Mouse (Mus musculus) c-Kit-positive CD71-positive TER-119-negative erythroid progenitor cells, embryonic 14.5 days (primary cell): ENCODE measurements around the gene Clcnka.

Experiments
- DNase-seq: peaks from one replicate; pipeline ENCODE4 v3.0.0-alpha.2; 2013; ENCODE audit warnings: low read depth

The Clcnka gene

DNA sequence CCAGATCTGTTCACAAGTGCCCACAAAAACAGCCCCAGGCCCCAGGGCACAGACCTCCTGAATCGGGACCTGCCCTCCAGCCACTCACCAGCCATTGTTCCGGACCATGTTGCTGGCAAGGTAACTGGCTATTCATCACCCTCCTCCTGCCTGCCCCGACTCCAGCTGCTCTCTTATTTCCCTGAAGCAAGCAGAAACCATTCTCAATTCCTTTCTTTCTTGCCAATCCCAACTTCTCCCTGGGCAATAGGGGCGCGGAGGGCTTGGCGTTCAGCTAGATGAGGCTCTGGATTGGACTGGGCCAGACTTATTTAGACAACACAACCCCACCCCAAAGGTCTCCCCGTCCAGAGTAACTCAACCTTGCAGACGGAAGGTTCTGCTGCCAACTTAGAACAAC lies 18.9 kb downstream of the Clcnka start:
- DNase-seq, result no peak

DNA sequence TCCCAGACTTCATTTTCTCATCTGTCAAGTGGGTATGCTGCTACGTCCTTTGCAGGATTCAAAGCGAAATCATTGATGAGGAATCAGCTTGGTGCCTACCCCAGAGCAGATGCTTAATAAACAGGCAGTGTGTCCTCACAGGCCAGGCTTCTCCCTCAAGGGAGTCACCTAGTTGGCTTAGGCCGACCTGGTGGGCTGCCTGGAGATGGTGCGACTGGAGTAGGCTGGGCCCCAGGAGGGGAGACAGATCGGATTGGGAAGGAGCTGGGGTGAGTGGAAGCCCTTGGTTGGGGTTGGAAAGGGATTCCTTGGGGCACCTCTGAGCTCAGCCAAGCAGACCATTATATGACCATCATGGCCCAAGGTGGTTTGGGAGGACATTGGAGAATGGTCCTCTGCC lies 26.1 kb downstream of the Clcnka start:
- no peak for DNase-seq

DNA sequence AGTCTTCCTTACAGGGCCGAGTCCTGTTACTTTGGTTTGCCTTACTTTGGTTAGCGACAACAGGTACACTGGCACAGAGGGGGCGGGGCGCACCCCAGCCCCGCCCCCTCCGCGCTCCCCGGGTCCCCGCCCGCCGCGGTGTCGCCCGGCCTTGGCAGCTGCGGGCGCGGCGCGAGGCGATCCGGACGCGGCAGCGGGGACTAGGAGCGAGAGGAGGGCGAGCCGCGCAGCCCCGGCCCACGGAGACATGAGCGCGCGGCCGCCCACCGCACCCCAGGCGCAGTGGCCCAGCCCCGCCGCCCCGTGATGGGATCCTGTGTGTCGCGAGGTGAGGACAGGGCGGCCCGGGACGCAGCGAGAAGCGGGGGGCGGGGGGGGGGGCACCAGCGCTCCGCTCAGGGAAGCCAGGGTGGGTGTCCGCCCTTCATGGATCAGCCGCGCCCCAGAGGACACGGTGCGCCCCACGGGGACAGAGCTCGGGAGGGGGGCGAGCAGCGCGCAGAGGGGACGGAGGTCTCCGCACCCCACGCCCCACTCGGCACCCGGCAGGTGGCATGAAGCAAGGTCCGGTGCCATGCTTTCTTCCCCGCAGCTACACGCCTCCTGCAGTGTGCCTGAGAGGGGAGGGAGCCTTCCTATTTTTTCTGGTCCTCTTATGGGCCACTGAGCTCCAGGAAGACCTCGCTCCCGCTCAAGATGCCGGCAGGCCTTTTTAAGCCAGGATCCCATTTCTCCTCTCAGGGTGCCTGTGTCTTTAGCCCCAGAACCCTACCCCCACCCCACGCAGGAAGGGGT lies 30.3 kb downstream of the Clcnka start, which contains the start of gene Fam131c:
TSS of gene Fam131c (plus strand) at position 224 of the 795 bp plus-strand sequence.
- no peak for DNase-seq

DNA sequence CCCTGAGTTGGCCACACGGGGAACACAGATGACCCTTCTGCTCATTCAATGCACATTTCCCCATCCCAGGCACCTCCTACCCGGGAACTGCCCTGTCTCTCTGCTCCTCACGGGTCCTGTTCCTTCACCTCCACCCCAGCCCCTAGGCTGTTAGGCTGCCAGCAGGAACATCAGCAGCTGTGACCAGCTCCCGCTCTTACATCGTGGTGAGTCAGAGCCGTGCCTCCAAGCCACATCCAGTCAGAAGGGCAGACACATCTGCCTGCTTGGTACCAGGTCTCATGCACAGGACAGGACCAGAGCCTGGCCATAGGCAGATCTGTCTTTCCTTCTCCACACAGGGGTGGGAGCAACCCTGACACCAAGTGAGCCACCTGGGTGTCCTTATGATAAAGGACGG lies 32.6 kb downstream of the Clcnka start:
- DNase-seq, result no peak

DNA sequence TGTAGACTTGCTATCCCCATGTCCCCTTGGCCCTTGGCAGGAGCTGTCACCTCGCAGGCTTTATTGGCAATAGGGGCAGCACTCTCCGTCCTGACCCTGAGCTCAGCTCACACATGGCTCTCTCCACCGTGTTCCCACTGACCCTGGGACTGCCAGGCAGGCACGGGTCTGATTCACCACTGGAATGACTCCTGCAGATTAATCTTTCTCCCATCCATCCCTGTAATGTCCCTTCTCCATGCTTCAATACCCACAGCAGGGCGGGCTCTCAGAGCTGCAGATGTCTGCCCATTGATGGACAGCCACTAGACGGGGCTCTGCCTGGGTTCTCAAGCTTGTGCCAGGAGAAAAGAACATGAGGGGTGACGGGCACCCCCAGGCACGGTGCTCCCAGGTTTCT lies 33.4 kb downstream of the Clcnka start:
- no peak for DNase-seq

DNA sequence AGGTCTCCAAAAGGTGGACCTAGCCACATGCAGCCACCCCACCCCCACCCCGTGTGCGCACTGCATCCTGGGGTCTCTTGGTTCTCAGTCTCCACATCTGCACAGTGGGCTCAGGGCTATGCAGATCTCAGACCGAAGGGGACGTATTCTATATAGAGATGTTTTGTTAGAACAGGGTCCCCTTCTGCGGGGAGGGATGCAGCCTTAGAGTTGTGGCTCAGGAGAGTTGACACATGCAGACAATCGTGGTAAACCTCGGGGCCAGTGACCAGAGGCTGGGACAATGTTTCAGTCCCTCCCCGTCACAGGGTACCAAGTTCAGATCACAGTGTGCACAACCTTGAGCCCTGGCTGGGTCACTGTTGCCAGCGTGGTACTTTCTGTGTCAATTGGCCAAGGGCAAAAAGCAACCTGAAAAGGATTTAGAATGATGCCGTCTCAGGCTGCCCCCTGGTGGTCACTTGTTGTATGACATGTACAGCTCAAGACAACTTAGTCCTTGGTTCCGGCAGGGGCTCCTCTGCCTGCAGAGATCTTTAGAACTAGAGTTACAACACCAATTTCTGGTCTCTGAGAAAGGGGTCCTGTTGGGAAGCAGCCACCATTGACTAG lies 35.5 kb downstream of the Clcnka start:
- DNase-seq, result peak; percentile 36

DNA sequence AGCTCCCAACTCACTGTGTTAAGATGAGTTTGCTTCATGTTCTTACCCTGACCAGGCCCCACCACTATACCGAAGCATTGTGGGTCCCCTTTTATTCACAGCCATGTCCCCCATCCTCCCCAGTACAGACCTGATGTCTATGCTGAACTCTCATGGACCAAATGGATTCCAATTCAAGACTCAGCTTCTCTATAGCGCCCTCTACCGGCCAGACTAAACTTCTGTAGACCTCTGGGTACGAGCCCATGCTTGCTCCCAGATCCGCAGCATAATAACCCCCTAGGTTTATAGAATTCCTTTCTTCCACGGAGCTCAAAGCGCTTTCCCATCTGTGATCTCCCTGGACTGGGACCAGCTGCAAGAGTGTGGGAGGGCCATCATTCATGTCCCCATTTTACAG lies 37.7 kb downstream of the Clcnka start:
- DNase-seq, result peak; percentile 37

DNA sequence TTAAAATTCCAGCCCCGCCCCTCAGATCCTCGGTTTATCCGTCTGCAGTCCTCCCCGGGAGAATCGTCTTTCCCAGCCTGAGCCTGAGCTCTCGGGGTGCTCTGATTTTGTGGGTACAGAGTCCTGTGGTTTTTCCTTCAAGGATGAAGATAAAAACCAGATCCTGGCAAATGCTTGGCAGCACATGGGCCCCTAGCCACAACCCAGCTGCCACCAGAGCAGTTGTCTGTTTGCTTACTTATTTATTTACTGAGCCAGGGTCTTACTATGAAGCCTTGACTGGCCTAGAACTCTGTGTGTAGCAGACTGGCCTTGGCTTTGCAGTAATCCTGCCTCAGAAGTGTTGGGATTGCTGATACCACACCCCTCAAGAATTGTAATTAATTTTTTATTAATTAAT lies 39.3 kb downstream of the Clcnka start:
- no peak for DNase-seq

DNA sequence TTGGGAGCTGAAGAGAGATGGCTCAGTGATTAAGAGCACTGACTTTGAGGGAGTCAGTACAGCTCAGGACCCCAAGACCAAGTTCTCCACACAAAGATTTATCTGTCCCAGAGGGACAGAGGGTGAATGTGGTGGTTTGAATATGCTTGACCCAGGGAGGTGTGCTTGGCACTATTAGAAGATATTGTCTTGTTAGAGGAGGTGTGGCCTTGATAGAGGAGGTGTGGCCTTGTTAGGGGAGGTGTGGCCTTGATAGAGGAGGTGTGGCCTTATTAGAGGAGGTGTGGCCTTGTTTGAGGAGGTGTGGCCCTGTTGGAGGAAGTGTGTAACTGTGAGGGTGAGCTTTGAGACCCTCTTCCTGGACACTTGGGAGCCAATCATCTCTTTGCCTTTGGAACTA lies 40.7 kb downstream of the Clcnka start:
- no peak for DNase-seq

DNA sequence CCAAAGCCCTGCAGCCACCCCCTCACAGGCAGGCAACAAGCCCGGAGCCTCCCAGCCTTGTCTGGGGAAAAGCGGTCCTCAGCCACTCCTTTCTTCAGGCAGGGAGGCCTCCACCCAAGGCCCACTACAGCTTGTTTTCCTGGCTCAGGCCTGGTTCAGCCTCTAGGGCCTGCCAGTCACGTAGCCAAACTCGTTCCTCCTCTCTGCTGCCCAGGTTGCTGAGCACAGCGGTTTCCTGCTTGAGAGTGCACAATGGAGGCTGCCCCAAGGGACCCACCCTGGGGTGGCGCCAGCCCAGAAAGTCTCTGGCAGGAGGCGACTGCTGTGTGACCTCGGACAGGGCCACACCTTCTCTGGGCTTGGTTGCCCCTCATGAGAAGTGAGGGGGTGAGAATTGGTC lies 44.7 kb downstream of the Clcnka start:
- DNase-seq, result no peak

DNA sequence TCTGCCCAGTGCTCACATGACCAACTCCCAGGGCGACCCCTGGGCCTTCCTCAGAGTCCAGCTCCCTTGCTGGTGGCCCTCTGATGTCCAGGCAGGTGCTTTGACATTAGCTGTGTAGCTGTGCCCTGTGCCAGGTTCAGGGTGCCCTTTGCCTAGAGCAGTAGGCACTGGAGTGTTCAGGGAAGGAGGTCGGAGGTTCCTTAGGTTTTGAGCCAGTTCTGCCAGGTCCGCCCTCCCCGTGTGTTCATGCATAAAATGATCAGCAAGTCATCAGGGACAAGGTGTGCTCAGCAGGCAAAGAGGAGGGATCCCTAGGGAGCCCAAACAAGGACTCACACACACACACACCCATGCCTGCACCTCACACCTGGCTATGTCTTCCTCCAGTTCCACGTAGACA lies 45.5 kb downstream of the Clcnka start:
- no peak for DNase-seq

DNA sequence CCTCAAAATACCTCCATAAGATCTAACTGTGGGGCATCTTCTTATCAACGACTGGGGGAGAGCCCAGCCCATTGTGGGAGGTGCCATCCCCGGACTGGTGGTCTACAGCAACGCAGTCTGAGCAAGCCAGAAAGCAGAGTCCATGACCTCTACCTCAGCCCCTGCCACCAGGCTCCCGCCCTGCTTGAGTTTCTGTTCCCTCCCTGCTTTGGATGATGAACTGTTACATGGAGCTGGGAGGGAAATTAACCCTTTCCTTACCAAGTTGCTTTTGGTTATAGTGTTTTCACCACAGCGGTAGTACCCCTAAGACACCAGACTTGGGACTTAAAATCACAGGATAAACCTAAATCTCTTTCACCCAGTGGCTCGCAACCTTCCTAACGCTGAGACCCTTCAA lies 46.6 kb downstream of the Clcnka start:
- no peak for DNase-seq

DNA sequence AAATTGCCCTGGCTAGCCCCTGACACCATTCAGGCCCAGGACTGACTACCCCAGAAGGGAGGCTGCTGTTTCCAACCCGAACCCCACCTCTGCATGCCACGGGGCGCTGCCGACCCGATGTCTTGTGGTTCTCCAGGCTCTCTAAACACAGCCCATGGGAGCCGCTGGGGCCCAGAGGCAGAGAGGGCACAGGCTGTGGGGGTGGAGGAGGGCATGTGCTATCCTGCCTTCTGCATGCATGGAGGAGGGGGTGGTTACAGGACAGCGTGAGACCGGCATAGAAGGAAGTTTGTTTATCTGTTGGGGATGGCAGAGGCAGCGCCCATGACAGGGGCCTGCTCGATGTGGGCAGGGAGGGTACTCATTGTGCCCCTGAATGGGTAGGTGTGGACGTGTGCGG lies 48.5 kb downstream of the Clcnka start:
- DNase-seq, result no peak

DNA sequence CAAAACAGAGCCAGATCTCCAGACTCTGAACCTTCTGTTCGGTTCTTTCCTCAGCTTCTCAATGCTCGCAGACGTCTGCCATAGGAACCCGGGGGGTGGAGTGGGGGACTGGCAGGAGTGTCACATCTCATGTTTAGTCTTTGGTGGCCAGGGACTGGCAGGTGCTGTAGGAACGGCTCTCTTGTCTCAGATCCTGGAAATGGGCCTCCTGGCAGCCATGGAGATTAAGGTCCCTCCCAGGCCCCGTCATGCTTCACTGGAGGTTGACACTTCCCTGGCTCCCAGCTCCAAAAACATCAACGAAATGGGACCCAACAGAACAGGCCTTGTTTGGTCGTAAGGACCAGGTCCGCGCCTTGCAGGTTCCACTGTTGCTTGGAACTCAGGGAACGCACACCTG lies 49.9 kb downstream of the Clcnka start:
- no peak for DNase-seq

DNA sequence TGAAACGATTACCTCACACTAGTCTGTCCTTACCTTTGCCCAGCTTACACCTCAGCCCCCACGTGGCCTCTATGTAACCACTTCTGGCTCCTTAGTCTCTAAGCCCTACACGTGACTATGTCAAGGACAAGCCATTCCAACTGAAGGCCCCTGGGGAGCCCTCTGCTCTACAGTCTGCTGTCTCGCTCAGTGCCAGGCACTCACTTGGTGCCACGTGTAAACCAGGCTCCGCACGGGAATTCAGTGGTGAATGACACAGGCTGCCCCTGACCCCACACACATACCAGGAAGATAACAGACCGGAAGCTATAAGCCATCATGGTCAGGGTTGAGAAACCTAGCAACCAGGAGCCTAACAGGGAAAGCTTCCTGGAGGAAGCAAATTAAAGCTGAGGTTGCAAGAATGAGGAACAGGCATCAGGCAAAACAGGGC lies 51.1 kb downstream of the Clcnka start:
- no peak for DNase-seq

DNA sequence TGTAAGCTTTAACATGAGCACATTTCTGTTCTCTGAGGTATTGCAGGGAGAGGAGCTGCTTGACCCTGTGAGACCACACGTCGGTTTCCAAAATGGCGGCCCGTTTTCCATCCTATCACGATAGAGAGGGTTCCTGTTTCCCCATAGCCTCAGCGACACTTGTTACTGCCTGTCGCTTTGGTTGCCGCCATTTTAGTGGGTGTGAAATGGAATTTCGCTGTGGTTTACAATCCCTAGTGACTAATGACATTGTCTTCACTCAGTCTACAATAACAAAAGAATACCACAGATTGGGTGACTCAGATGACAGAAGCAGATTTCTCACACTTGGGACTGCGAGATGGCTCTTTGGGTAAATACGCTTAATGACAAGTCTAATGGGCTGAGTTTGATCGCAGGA lies 53.3 kb downstream of the Clcnka start:
- no peak for DNase-seq

DNA sequence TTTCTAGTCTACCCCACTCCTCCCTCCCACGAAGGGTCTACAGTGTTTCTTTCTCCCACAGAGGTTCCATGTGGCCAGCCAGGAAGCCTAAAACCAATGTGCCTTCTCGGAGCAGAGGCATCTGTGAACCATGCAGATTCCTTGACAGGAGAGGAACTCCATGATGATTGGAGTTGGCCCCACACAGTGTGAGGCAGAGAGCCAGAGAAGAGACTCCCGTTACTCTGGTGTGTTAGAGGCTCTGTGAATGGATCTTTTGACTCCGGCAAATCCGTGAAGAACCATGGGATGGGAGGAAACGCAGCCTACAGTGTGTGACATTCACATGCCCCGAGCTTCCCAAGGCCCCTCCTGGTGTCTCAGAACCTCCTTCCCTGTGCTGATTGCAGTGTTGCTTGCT lies 55.0 kb downstream of the Clcnka start:
- no peak for DNase-seq

DNA sequence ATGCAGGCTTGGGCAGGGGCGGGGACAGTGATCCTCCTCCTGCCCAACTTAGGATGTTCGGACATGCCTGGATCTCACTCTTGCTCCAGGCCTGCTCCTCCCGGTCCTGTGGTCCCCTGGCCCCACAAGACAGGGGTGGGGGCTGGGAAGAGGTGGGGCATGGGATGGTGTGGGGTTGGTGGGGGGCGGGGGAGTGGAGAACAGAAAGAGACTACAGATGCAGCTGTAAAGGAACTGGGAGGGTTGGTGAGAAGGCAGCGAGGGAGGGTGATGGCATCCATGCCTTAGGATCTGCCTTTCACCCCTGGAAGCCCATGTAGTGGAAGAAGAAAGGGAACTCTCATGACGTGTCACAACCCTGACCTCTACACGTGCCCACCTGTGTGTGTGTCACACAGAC lies 57.0 kb downstream of the Clcnka start:
- no peak for DNase-seq

DNA sequence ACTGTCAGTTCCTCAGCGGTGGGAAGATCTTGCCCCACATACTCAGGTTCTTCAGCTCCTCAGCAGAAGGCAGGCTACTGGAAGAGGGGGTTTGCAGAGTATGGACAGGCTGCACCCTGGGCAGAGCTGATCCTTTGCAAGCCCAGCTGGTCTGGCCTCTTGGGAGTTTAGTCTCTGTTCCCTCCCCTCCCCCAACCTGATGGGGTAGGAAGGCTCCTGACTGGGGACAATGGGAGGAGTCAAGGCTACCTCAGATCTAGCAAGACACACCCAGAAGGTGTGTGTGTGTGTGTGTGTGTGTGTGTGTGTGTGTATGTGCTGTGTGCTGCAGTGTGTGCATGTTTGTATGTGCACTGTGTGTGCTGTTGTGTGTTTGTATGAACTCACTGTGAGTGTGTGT lies 59.7 kb downstream of the Clcnka start:
- no peak for DNase-seq

DNA sequence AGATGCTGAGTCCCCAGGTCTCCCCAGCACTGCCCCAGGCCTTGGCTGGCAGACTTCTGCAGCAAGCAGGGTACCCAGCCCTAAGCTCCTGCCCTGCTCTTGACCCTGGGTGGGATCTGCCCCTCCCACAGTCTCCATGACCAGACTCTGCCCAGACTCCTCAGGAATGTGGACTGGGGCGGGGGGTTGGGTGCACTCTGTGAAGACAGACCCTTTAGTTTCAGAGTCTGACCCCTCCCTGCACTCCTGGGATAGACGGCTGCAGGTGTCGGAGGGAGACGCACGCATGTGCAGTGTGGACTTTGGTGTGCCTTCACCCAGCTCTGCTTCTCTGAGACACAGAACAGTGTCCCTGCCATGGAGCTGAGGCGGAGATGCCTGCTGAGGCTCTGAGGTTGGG lies 60.5 kb downstream of the Clcnka start:
- DNase-seq, result no peak

DNA sequence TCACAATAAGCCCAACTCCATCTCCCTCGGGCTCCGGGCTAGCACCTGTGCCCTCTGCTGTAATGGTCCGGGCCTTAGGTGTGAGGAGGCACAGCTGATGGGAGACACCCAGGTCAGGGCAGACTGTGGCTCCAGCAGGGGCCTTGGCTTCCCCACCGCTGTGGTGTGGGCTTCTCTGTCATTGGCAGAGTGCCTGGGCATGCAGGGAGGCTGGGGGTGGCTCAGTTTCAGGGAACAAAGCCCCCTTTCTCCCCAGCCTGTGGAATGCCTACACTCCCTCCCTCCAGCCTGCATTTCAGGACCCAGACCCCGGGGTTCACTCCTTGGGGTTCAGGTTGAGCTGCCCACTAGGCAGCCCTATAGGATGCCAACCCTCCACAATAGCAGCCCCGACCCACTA lies 62.3 kb downstream of the Clcnka start:
- no peak for DNase-seq

DNA sequence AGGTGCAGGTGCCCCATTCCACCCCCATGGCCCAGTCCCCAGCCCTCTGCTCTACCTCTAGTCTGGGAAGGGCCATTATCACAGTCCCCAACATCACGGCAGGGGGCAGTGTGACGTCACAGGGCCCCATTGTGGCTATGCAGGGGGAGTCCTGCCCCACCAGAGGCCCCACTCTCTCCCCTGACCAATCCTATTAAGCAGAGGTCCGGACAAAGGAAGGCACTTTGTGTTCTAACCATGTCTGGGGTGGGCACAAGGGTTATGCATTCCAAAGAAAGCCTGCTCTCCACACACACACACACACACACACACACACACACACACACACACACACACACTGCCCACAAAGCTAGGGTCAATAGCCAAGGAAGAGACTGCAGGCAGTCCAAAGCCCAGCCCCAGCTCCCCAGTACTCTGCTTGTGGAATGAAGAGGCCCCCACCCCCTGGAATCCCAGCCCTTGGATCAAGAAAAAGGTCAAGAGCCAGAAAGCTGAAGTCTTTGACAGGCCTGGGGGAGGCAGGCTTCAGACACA lies 63.2 kb downstream of the Clcnka start:
- no peak for DNase-seq

DNA sequence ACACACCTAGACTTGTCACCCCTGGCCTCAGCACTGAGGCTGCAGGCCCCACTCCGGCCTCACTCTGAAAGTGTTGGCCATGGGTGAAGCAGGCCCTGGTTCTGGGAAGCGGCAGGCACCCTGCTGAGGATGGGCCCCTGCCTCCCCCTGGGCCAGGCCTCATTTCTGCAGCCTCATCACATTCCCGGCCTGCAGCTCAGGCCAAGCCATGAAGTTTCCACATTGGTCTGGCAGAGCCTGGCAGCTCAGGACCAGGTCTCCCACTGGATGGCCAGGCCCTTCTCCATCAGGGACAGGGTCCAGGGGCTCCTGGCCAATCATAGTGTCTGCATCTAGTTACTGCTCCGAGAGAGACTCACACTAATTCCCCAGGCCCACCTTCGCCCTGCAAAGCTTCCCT lies 63.8 kb downstream of the Clcnka start:
- DNase-seq, result no peak
